Mouse (Mus musculus) right cerebral cortex, postnatal 36 days (tissue): ENCODE measurements at regions not wholly inside any gene's neighbourhood (a gene's known extent, or its start where the extent isn't known, plus 50 kb on each side); places are given as distances from the start of the nearest gene placed in this dataset.
A peak's percentile ranks its signal among the peaks of the same experiment; 100 is the strongest.

Source experiments
- DNase-seq, 2 experiments: peaks; one replicate each; pipeline ENCODE4 v3.0.0; 2022; ENCODE audit warnings: low spot score in 2 of 2, mixed read lengths in 1 of 2

DNA sequence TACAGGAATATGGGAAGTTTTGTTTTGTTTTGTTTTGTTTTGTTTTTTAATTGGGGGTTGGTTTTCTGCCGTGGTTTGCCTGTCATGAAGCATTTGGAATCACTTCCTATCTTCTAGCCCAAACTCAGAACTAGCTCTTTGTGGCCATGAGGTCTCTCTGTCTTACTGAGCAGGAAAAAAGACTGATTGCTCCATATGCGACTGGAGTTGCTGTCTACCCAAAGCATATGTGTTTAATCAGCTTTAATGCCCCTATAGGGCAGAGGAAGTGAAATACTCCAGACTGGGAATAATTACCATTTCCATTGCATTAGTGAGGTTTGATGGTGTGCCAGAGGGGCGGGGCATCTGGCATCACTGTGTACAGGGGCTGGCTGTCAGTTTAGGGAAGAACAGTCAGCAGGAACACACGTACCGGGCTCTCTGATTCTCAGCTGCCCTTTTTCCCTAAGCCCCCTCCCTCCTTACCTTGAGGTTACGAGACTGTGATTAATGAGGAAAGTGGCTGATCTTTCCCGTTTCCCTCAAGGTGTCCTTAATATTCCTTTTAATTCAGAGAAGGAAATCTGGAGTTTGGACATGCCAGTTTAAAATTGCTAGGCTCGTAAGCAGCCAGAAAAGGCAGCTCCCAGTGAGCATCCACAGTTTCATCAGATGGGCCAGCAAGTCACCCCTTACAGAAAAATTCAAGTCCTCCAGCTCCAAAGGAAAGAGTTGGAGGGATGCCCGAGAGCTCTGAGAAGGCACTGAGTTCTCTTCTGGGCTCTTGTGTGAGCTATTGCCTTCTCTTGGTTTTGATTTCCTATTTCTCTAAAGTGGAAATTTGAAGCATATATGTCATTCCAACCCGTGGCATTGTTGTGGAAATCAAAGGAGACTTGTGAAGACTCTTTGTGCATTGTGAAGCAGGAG, 2482.1 kb upstream of the 5930422O12Rik start:
- DNase-seq: no peak

DNA sequence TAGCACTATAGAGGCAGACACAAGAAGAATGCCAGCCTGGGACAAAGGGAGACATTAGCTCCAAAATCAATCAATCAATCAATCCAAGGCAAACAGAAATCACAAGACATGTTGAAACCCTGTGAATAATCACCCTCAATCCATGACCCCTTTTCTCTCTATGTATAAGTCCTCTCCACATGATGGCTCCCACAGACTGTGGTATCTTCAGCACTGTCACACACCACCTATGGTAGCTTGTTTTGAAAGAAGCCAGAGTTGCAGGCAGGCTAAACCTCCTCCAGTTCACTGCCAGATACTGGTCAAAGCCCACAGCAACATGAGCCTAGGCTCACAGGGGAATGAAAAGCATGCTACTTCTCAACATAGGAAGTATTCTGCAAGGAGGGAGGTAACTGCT, 2475.7 kb upstream of the 5930422O12Rik start:
- DNase-seq: no peak

DNA sequence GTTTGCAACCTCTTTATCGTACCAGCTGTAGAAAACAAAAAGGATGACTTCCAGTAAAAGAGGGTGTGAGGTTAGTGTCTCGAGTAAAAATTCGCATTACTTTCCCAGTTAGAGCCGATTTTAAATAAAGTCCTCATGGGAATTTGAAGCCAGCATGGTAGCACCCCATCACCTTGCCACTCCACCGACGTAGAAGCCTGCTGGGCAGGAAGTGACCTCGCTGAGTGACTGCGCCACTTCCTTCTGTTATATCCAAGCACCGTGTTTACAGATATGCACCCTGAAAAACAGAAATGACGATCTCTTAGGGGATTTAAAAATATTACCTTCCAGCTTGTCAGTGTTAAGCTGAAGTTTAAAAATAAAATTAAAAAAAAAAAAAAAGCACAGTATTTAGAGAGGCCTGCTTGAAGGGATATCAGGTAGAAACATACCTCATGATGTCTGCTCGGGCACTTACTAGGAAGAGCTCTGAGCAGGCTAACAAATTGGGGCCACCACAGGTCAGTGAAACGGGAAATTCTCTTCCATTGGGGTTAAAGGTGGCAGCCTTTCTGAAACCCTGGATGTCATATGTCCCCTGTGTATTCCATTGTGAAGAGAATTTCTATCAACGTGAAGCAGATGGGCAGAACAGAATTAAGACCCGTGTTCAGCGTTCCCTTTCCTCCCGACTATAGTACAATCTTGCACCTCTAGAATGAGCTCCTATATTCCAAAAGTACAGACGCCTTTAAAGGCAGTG, 2468.9 kb upstream of the 5930422O12Rik start:
- DNase-seq: no peak

DNA sequence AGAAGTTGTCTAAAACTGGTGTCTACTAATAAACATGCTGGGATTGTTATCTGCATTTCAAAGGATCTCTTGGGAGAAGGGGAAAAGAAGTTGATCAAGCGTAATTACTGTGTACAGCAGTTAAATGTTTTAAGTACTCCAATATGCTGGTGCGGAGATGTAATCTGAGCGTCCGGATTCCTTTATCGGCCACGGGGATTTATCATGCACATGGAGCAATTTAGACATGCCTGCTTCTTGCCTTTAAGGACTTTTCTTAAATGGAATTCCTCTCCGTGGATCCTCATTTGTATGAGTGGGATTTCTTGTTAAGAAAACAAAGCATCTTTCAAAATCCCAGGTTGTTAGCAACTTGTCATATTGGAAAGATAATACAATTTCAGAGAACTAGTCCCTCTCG, 2468.0 kb upstream of the 5930422O12Rik start:
- no peak for DNase-seq

DNA sequence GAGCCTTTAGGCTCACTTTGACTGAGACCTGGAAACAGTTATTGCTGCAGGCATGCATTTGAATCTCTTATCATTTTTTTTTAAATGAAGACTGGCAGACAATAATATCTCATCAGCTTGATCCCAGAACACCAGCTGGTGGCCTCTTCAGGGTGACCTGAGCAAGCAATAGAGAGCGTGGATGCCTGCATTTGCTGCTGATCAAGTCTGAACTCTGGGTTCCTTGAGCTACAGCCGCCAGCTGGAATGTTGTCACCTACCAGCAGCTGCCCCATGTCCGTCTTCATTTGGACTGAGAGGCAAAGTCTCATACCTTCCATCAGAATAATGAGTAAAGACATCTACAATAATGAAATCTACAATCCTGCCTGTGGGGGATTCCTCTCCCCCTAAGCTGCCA, 2466.3 kb upstream of the 5930422O12Rik start:
- no peak for DNase-seq

DNA sequence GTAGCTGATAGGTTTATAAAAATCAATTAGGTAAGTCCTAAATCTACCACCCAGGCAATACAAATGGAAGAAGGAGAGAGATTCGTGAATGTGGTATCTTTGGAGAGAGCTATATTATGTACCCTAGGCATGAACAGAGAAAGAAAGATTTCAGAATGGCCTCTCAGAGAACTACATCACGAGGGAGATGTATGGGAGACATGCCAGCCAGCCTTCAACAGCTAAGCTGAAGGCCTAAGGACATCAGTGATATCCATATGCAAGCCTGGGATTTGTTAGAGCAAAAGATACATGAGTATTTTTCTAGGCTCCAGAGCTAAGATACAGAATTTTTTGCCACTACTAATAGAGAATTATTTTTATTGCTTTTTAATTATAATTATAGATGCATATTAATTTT, 2445.7 kb upstream of the 5930422O12Rik start:
- DNase-seq: no peak

DNA sequence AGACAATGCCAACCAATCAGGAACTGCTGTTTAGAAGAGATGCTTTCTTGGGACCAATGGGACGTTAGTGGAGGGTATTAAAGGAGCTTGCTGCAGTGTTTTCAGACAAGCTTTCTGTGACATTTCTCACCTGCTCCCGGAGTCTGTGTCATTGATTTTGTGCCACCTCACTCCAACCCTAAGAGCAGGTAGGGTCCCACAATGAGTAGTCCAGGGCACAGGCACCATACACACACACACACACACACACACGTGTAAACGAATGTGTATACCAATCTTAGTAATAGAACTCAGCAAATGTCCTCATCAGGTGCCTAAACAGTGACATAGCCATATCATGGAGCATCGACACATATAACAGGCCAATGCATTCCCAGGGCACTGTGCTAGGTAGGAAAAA, 2440.5 kb upstream of the 5930422O12Rik start:
- no peak for DNase-seq

DNA sequence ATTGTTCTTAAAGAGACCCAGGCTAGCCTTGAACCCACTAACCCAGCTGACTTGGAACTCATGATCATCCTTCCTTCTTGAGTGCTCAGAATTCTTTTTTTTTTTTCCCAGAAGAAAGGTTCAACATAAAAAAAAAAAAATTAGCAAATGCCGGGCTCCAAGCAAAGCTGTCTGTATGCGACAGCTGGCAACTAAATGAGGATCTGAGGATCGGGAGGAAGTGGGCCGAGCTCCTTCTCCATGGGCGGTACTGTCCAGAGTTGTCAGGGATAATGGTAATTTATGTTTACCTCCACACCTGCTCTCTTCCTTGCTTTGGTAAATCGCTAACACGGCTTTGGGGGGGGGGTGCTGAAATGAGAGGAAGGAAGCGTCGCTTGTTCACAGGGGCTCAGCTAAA, 2429.9 kb upstream of the 5930422O12Rik start:
- no peak for DNase-seq

DNA sequence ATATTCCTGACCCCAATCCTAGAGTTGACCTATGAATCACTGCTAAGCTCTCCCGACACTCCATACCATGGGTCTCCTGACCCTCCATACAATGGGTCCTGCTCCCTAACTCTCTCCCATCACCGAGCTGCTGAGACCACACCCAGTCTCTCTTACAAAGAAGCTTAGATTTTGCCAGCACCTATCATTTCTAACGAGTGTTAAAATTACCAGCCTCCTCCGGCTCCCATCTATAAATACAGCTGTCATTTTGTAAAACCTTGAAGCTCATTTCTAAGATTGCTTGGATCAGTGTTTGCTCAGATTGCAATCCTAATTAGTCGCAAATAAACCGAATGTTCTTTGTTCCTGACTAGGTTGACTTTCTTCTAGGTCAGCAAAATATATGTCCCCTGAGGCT, 2428.4 kb upstream of the 5930422O12Rik start:
- no peak for DNase-seq

DNA sequence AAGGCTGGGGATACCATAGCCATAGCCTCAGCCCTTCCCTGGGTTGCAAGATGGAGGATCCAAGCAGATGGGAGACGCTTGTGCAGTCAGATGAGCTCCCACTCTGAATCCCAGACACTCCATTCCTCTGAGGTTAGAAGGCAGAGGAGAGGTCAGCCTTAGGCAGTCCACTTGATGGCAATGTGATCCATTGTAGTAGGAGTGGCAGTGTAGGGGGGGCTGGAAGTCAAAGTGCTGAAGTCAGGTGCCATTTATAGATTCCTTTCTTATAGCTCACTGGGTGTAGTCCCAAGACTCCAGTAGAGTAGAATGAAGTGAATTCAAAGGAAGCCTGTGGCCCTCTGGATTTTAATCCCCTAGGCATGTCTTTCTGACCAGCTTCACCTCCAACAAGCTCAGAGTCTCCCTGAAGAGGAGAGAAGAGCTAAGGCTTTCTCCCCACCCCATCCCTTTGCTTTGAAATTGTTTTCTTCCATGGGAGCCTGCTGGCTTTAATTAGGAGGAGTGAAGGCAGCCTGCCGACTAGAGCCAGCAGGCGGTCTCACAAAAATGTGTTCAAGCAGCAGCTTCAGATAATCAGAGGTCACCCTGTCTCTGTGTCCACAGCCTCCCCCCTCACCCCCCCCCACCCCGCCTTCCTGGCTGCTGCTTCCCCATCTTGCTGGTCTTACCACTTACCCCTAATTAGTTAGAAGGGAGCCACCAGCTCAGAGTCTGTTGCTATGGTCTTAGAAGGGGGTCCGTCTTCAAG, 2426.4 kb upstream of the 5930422O12Rik start:
- DNase-seq: no peak

DNA sequence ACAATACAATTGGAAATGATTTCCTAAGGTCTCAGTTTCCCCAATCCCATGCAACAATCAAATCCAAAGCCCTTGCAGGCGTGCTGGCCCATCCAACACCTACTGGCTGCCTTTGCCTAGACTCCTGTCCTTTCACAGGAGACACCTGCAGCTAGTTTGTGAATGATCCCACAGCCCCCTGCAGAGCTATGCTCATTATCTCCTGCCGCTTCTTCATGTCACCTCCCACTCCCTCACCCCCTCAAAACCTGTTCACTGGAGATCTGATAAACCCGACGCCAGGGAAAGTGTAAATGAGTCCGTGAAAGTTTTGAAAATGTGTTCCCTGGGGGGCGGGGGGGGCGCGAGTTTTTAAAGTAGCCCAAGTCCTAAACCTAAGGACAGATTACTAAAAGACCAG, 2420.2 kb upstream of the 5930422O12Rik start:
- DNase-seq: peak; percentile 30 to 63

DNA sequence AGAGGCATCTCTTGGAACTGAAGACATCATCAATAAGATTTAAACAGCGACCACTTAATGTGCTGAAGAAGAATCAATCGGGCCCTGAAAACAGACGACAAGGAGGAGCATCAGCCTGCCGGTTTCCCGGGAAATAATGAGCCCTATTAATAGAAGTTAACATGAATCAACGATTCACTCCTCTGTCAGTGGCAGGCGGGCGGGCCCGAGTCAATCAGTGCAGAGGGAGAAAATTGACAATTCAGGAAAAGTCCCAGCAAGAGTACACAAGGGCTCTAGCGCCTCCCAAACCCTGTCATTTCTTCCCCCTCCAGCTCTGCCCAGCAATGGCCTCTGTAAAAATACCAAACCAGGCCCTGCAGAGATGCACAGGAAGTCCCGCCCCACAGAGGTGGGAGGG, 2416.4 kb upstream of the 5930422O12Rik start:
- no peak for DNase-seq

DNA sequence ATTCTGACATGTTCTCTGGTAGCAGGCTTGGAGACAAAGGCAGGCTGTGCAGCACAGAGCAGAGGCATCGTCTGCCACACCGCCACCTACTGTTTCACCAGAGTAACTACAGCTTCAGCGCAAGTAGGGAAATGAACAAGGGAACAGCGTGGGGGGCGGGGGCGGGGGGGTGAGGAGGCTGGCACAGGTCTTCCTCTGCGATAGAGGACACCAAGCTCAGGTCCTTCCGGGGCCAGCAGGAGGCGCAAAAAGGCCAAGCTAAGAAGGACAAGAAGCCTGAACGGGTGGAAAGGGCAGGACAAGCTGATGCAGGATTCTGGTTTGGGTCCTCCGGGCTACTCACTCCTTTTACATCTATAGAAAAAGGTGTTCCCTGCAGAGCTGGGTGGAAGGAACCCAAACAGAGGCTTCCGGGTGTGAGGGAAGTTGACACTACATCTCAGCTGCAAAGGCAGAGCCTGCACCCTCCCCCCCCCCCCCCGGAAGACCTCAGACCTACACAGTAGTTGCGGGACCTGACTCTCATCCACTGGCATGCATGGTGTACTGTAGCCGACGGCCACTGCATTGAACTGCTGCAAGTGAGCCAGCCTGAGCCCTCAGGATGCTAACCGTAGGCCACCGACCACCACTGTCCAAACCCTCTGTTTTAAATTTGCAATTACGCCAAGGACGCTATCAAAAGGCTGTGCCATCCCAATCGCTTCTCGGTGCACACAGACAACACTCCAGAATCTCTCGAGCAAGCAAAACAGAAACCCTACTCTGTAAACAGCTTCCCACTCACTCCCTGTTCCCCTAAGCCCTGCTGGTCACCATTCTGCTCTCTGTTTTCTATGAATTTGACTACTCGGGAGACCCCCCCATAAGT, 2396.6 kb upstream of the 5930422O12Rik start:
- DNase-seq: peak; percentile 37 to 42

DNA sequence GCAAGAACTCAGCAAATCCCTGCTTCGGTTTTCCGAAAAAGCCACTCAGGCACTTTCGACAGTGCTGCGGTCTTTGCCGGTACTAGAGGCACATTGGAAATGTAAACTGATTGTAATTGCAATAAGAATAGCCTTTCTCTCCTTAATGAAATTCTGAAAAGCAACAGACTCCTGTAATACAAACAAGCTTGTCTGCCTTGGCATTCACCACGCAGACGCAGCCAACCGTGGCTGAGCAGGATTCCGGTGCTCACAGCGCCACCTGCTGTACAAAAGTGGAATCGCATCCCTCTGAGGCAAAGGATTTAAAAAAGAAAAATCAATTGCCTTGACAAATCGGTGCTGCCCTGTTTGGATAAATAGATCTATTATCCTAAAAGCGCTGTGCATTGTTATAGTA, 2395.2 kb upstream of the 5930422O12Rik start:
- peak; percentile 82 to 85 for DNase-seq

DNA sequence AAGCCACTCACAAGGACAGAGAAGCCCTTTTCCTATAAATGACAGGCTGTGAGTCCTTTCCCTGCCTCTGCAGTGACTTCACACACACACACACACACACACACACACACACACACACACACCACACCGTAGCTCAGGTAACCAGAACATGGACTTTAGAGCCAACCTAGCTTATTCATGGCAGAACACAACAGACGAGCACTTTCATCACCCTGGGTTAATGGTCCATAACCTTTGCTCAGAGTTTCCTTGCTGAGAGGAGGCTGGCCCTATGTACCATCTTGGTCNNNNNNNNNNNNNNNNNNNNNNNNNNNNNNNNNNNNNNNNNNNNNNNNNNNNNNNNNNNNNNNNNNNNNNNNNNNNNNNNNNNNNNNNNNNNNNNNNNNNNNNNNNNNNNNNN, 2391.6 kb upstream of the 5930422O12Rik start:
- no peak for DNase-seq
